Mouse (Mus musculus) A20 (cell line): ENCODE measurements around the gene Lnpk.

ENCODE experiments used
- DNase-seq: peaks from one replicate; pipeline ENCODE4 v3.0.0-alpha.2; 2011; ENCODE audit warnings: low read depth, low spot score

Lnpk gene

GRCm38 (mm10) chr2:74490186-74490585, 89.0 kb downstream of the Lnpk start:
- no peak for DNase-seq

DNA sequence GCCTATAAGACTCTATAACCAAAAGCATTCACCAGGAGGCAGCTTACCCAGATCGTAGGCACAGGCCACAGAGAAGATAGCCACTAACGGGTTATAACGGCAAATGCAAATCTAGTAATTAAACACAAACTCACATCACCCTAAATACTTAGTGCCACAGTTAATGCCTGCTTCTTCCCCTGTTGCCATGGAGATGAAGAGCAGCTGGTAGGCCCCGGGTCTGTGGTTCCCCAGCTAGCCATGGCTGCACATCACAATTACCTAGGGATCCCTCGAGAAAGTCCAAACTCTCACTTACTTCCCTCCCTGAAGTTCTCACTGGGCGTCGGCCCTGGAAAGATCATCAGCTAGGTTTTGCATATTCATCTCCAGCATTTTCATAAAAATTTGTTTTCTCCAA, 90.8 kb downstream of the Lnpk start:
- DNase-seq = no peak

- DNase-seq = no peak
Observed at GRCm38 (mm10) chr2:74482651-74483050, 96.6 kb downstream of the Lnpk start.

- DNase-seq = no peak
Observed at GRCm38 (mm10) chr2:74482086-74482485, 97.1 kb downstream of the Lnpk start.
